Mouse (Mus musculus) common myeloid progenitor, adult 5-6 weeks (primary cell): ENCODE results near the gene Tgfbr3. TPM values are rescaled to one million over a fixed set of nuclear protein-coding genes. Genes with fewer than 3 reads are reported as not detected.

Experiments used
- ATAC-seq: replicated peaks from 2 replicates; pipeline ENCODE4 v1.8.0; 2016; ENCODE audit warnings: low read depth, mild to moderate bottlenecking, moderate TSS enrichment, inconsistent platforms; ENCODE audit not compliant: poor library complexity, severe bottlenecking
- total RNA-seq: library from RNA; stranded (forward); fragments of 200-1000, 187-1606 nt; gene quantifications from 2 replicates; pipeline ENCODE4 v1.2.3, GENCODE M21; 2017

Tgfbr3 gene
- total RNA-seq, 1 experiment from 2014 or later, result 21.3 TPM

GRCm38 (mm10) chr5:107059514-107059913 is 229.9 kb downstream of the Tgfbr3 start:
- ATAC-seq, result peak; percentile 75

- no peak for ATAC-seq
Measured at GRCm38 (mm10) chr5:107058642-107059041, 230.8 kb downstream of the Tgfbr3 start.

Other genes with a start within 250 kb of the Tgfbr3 start
- 0.73 TPM in 1 of 2 replicates, not detected in the other for gene Brdt, start 41.5 kb upstream of the Tgfbr3 start, total RNA-seq
- gene Ephx4, start 113.1 kb upstream of the Tgfbr3 start, total RNA-seq, result not detected in 2 replicates
- not detected in 2 replicates for gene Lpcat2b, start 141.9 kb upstream of the Tgfbr3 start, total RNA-seq
- 2.3 and 9.8 TPM in 2 replicates for gene Btbd8, start 148.4 kb upstream of the Tgfbr3 start, total RNA-seq
- 0.50 TPM in 1 of 2 replicates, not detected in the other for gene Gm42669, start 218.0 kb upstream of the Tgfbr3 start, total RNA-seq
- gene 1700028K03Rik, start 245.1 kb upstream of the Tgfbr3 start, total RNA-seq, result not detected in 2 replicates